Mouse (Mus musculus) effector memory CD4-positive, alpha-beta T cell, adult 5 months (primary cell): ENCODE results near the gene 4933402N22Rik. TPM values are rescaled to one million over a fixed set of nuclear protein-coding genes. Genes with fewer than 3 reads are reported as not detected.

Experiments used
- polyA plus RNA-seq: library from polyadenylated mRNA; unstranded; fragments of 100-300 nt; shearing (Covaris generic); gene quantifications from one replicate; pipeline ENCODE4 v1.2.1, GENCODE M21; 2017

Gene 4933402N22Rik
- polyA plus RNA-seq, result 0.46 TPM

DNA sequence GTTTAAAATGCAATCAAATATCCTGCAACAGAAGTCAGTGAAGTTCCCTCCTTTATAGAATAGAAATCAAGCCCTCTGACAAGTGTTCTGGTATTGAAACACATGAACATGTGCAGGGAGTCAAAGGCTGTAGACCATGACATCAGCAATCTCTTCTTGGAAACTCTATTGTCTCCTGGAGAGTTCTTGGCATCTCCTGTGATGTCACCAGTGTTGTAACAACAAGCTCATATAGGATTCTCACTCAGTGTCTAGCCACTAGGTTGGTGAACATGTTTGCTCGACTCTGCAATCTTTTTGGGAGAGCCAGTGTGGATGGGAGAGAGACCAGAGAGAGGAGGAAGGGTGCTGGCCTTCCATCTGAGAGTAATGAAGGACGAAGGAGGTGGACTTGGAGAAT lies at the start of gene 4933402N22Rik:
TSS of gene 4933402N22Rik (plus strand) at position 301 of the 400 bp plus-strand sequence.

Other genes starting within 250 kb of the 4933402N22Rik start
- gene Gm8922, start 236.1 kb upstream of the 4933402N22Rik start, polyA plus RNA-seq, result not detected
- 2.3 TPM for gene Gm8926, start 147.5 kb upstream of the 4933402N22Rik start, polyA plus RNA-seq
- not detected for gene Gm6465, start 72.5 kb upstream of the 4933402N22Rik start, polyA plus RNA-seq